Mouse (Mus musculus): ENCODE data around the gene Tas2r135. TPM values are rescaled to one million over a fixed set of nuclear protein-coding genes. Genes with fewer than 3 reads are reported as not detected.

The Tas2r135 gene
- total and polyA plus RNA-seq, 2 experiments from 2014 or later, result not detected

- no peaks in the 10 kb centered on the region for H3K36me3 ChIP-seq (ENCODE audit: insufficient read depth, low read length)
- DNase-seq (ENCODE audit: low spot score) (no peak), ATAC-seq (no peak)
- H3K4me1 ChIP-seq (ENCODE audit: insufficient read depth, low read length), result no peaks in the 10 kb centered on the region
- H3K4me2 ChIP-seq (ENCODE audit: low read depth, low read length), result no peak overlapping the region
- H3K27me3 ChIP-seq (ENCODE audit: insufficient read depth, low read length), result no peaks in the 10 kb centered on the region
- no peak overlapping the region for H3K4me3 ChIP-seq (ENCODE audit: low read length)
- no peaks in the 10 kb centered on the region for H3K9me3 ChIP-seq (ENCODE audit: low read length)
- 90% methylated on average over 2 of the region's 2 CpGs for WGBS
- H3K27ac ChIP-seq, result no peak overlapping the region
- H3K9ac ChIP-seq (replicated peaks; ENCODE audit: low read length), result no peak overlapping the region
- no peak for TF ChIP-seq CTCF (IDR thresholded peaks at IDR 0.05; ENCODE audit: low read depth)
These were observed 14.2 kb downstream of the Tas2r135 start for GRCm38 (mm10) chr6:42419443-42419842.

DNA sequence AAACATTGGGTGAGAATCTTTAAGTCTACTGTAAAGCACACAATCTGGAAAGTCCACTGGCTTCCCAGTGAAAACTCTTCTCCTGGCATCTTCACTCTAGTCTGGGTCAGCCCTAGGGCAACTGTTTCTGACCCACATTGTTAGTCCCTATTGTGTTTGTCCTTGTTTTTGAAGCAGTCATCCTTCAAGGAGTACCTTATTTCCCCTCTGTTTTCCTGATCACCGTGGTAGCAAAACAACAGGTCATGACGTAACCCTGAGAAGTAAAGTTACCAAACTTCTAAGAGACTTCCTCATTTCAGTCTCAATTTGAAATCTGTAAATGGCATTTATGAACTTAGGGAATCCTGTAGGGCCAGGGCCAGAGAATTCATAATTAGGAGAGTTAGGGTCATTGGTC, 16.2 kb downstream of the Tas2r135 start:
- no peak for DNase-seq (ENCODE audit: low spot score)
- no peak overlapping the region for H3K9ac ChIP-seq (replicated peaks; ENCODE audit: low read length)
- H3K27ac ChIP-seq, result no peak overlapping the region
- 71% methylated on average over 2 of the region's 2 CpGs for WGBS
- H3K4me2 ChIP-seq (ENCODE audit: low read depth, low read length), result no peak overlapping the region
- H3K27me3 ChIP-seq (ENCODE audit: insufficient read depth, low read length), result no peaks in the 10 kb centered on the region
- no peaks in the 10 kb centered on the region for H3K9me3 ChIP-seq (ENCODE audit: low read length)
- H3K4me1 ChIP-seq (ENCODE audit: insufficient read depth, low read length), result no peaks in the 10 kb centered on the region
- H3K36me3 ChIP-seq (ENCODE audit: insufficient read depth, low read length), result no peaks in the 10 kb centered on the region
- no peak overlapping the region for H3K4me3 ChIP-seq (ENCODE audit: low read length)
- ATAC-seq, result no peak
- TF ChIP-seq CTCF (IDR thresholded peaks at IDR 0.05; ENCODE audit: low read depth), result no peak

DNA sequence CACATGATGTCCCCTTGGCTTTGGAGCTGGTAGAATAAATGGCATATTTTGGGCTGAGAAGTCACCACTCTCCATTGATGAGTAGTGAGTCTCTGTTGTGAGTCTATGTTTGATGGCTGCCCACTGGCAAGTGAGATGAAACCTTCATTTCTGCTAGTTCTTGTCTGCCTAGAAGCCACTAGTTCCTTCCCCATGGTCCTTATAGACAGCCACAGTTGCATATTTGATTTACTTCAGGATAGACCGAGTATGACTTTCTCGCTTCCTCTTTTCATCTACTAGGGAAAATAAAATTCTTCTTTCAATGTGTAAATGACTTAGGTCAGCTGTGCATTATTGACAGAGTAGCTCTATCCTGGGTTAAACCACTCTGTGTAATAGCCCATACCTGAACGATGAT, 19.2 kb downstream of the Tas2r135 start:
- 97% methylated on average over 3 of the region's 3 CpGs for WGBS
- H3K4me3 ChIP-seq (ENCODE audit: low read length), result no peak overlapping the region
- no peaks in the 10 kb centered on the region for H3K9me3 ChIP-seq (ENCODE audit: low read length)
- no peak overlapping the region for H3K9ac ChIP-seq (replicated peaks; ENCODE audit: low read length)
- no peaks in the 10 kb centered on the region for H3K4me1 ChIP-seq (ENCODE audit: insufficient read depth, low read length)
- TF ChIP-seq CTCF (IDR thresholded peaks at IDR 0.05; ENCODE audit: low read depth), result no peak
- no peak overlapping the region for H3K27ac ChIP-seq
- no peaks in the 10 kb centered on the region for H3K27me3 ChIP-seq (ENCODE audit: insufficient read depth, low read length)
- H3K36me3 ChIP-seq (ENCODE audit: insufficient read depth, low read length), result no peaks in the 10 kb centered on the region
- H3K4me2 ChIP-seq (ENCODE audit: low read depth, low read length), result no peak overlapping the region
- DNase-seq (ENCODE audit: low spot score) (no peak), ATAC-seq (no peak)

DNA sequence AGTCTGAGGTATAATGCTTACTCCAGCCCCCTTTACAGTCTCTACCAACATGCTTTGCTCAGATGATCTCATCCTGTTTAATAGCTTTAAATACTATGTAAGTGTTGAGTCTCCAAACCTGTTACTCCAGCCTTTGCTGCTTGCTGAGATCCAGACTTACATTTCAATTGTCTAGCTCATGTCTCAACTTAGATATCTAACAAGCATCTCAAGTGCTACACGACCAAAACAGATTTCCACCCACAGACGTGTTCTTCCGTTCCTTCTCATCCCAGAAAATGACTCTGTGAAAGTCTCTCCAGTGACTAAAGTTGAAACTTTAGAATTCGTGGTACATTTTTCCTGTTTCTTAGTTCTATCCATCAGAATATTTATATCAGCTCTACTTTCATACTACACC, 21.1 kb downstream of the Tas2r135 start:
- ATAC-seq, result no peak
- 85% methylated on average over 4 of the region's 4 CpGs for WGBS

DNA sequence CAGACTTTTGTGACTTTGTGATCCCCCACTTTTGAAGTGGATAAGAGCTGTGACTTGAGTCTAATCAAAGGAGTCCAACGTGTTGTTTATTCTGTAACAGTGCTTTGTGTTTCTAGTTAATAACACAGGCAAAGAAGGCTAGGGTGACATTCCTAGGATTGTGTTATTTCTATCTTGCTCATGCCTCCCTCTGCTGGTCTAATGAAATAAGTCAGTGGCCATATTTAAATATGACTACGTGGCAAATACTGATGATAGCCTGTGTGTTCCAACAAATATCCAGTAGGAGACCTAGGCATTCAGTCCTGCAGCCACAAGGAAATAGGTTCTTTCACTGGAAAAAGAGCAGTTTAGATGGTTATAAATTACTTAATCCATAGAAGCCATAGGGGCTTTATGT, 28.3 kb downstream of the Tas2r135 start:
- TF ChIP-seq CTCF (IDR thresholded peaks at IDR 0.05; ENCODE audit: low read depth), result no peak
- no peaks in the 10 kb centered on the region for H3K36me3 ChIP-seq (ENCODE audit: insufficient read depth, low read length)
- ATAC-seq, result no peak

More for the DNA sequence above, 21.1 kb downstream of the Tas2r135 start:
- Histone ChIP-seq H3K4me1 (ENCODE audit: insufficient read depth, low read length) (no peaks in the 10 kb centered on the region), H3K9ac (replicated peaks; ENCODE audit: low read length) (no peak overlapping the region), H3K9me3 (ENCODE audit: low read length) (no peaks in the 10 kb centered on the region), H3K27ac (no peak overlapping the region), H3K27me3 (ENCODE audit: insufficient read depth, low read length) (no peaks in the 10 kb centered on the region), H3K4me3 (ENCODE audit: low read length) (no peak overlapping the region), H3K36me3 (ENCODE audit: insufficient read depth, low read length) (no peaks in the 10 kb centered on the region), H3K4me2 (ENCODE audit: low read depth, low read length) (no peak overlapping the region)
- DNase-seq (ENCODE audit: low spot score), result no peak
- no peak for TF ChIP-seq CTCF (IDR thresholded peaks at IDR 0.05; ENCODE audit: low read depth)

DNA sequence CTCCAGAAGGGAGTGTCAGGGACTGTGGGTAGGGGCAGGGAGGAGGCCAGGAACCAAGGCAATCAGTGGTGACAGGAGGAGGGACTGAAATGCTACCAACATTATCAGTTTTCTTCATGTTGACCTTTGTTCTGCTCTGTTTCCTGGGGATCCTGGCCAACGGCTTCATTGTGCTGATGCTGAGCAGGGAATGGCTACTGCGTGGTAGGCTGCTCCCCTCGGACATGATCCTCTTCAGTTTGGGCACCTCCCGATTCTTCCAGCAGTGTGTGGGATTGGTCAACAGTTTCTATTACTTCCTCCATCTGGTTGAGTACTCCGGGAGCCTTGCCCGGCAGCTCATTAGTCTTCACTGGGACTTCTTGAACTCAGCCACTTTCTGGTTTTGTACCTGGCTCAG, 29.2 kb downstream of the Tas2r135 start, which contains the start of gene Tas2r126:
Tas2r126 (plus strand) TSS at position 90 of the 400 bp plus-strand sequence.
- DNase-seq (ENCODE audit: low spot score), result no peak
- H3K36me3 ChIP-seq (ENCODE audit: insufficient read depth, low read length), result no peaks in the 10 kb centered on the region
- 81% methylated on average over 6 of the region's 6 CpGs for WGBS
- no peak for ATAC-seq
- H3K9me3 ChIP-seq (ENCODE audit: low read length), result no peaks in the 10 kb centered on the region
- H3K9ac ChIP-seq (replicated peaks; ENCODE audit: low read length), result no peak within 1 kb of the TSS
- H3K27me3 ChIP-seq (ENCODE audit: insufficient read depth, low read length), result no peaks in the 10 kb centered on the region
- no peaks in the 10 kb centered on the region for H3K4me1 ChIP-seq (ENCODE audit: insufficient read depth, low read length)
- H3K4me3 ChIP-seq (ENCODE audit: low read length), result no peak within 1 kb of the TSS
- no peak within 1 kb of the TSS for H3K4me2 ChIP-seq (ENCODE audit: low read depth, low read length)
- no peak for TF ChIP-seq CTCF (IDR thresholded peaks at IDR 0.05; ENCODE audit: low read depth)
- no peak within 1 kb of the TSS for H3K27ac ChIP-seq

More for the DNA sequence above, 28.3 kb downstream of the Tas2r135 start:
- H3K4me2 ChIP-seq (ENCODE audit: low read depth, low read length), result no peak overlapping the region
- H3K27me3 ChIP-seq (ENCODE audit: insufficient read depth, low read length), result no peaks in the 10 kb centered on the region
- no peaks in the 10 kb centered on the region for H3K4me1 ChIP-seq (ENCODE audit: insufficient read depth, low read length)
- no peak overlapping the region for H3K27ac ChIP-seq
- no peak for DNase-seq (ENCODE audit: low spot score)
- no peak overlapping the region for H3K9ac ChIP-seq (replicated peaks; ENCODE audit: low read length)
- no peak overlapping the region for H3K4me3 ChIP-seq (ENCODE audit: low read length)
- H3K9me3 ChIP-seq (ENCODE audit: low read length), result no peaks in the 10 kb centered on the region
- 64% methylated on average over 2 of the region's 2 CpGs for WGBS

DNA sequence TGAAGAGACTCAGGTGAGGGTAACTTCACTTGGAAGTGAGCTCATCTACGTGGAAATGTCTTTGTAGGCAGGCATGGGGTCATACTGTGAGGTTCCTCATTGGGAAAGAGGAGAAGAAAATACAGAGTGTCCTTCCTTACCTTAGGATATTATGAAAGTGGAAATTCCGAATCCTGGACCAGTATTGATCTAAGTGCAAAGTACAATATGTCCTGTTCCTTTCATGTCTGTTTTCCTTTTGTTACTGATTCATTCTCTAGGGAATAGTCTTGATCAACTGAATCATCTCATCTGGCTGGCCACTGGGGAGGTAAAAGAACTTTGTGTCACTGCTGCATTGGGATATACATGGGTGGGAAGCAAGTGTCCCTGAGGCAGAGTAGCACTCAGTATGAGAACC, 30.3 kb downstream of the Tas2r135 start:
- ATAC-seq, result no peak
- Histone ChIP-seq H3K9ac (replicated peaks; ENCODE audit: low read length) (no peak overlapping the region), H3K4me3 (ENCODE audit: low read length) (no peak overlapping the region), H3K27ac (no peak overlapping the region), H3K9me3 (ENCODE audit: low read length) (no peaks in the 10 kb centered on the region), H3K4me1 (ENCODE audit: insufficient read depth, low read length) (no peaks in the 10 kb centered on the region), H3K4me2 (ENCODE audit: low read depth, low read length) (no peak overlapping the region), H3K27me3 (ENCODE audit: insufficient read depth, low read length) (no peaks in the 10 kb centered on the region), H3K36me3 (ENCODE audit: insufficient read depth, low read length) (no peaks in the 10 kb centered on the region)
- 76% methylated on average over 2 of the region's 2 CpGs for WGBS
- TF ChIP-seq CTCF (IDR thresholded peaks at IDR 0.05; ENCODE audit: low read depth), result no peak
- no peak for DNase-seq (ENCODE audit: low spot score)
